Mouse (Mus musculus): ENCODE measurements around the gene Cdca4. TPM values are rescaled to one million over a fixed set of nuclear protein-coding genes. Genes with fewer than 3 reads are reported as not detected.
A peak's percentile ranks its signal among the peaks of the same experiment; 100 is the strongest.

Cdca4 gene
- total RNA-seq (2021) = 10 to 100 TPM; 17.1 to 20.6 TPM
- long read RNA-seq, experiment 1, transcript Cdca4-201 (2 exons, 2,425 nt) = minor isoform, 5 of 25 reads
- long read RNA-seq, experiment 1, transcript Cdca4-202 (2 exons, 1,994 nt) = major isoform, 18 of 25 reads
- long read RNA-seq, experiment 1, partial matches to known transcripts = 0 of 25 reads
- long read RNA-seq, experiment 1, other reads (novel, unspliced or antisense) = 2 of 25 reads
- long read RNA-seq, experiment 2, transcript Cdca4-202 (2 exons, 1,994 nt) = major isoform, 18 of 26 reads
- long read RNA-seq, experiment 2, transcript Cdca4-201 (2 exons, 2,425 nt) = minor isoform, 6 of 26 reads
- long read RNA-seq, experiment 2, partial matches to known transcripts = 2 of 26 reads
- long read RNA-seq, experiment 2, other reads (novel, unspliced or antisense) = 0 of 26 reads

GRCm38 (mm10) chr12:112829244-112829864 lies at the start of gene Cdca4:
Gene Cdca4 (minus strand): TSS chr12:112829423.
- peak; percentile 99 for DNase-seq (ENCODE audit: low spot score in 2 of 2)

DNA sequence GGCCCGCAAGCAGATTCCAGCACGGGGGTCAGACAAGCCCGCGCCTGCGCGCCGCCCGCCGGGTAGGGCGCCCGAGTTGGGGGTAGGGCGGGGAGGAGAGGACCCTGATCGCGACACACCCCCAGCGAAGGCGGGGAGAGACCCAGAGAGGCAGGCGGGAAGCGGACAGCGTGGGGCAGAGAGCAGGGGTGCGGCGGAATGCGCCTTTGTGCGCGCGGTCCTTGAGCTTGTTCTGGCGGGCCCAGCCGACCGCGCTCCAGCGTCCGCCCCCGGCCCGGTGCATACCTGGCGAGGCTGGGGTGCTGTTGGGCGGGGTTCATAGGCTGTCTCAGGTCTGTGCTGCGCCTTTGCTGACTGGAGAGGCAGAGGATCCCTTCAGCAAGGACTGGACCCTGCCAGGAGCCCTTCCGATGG lies 48.4 kb upstream of the Cdca4 start:
- no peak for DNase-seq (ENCODE audit: low spot score in 2 of 2)

DNA sequence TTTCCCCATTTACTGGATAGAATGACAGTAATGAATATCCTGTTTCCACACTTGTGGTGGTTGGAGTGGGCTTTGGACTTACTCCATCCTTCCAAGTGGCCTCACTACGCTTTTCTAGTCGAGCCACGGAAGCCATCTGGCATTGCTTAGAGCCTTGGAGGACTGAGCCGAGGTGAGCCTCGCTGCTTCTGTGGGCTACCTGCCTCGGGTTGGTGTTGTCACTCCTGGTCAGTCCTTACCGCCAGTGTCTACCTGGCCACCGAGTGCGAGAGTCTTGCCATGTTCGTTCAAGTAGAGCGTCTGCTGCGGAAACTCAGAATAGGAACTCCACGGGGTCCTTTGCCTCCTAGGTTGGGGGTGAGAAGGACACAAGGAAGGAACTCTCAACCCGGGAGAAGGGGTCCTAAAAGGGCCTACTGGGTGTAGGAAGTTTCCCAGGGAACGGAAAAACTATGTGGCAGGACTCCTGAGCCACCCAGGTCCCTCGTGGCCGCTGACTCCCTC lies 47.9 kb upstream of the Cdca4 start:
- DNase-seq (ENCODE audit: low spot score in 2 of 2) = no peak

- peak in 1 of 2 experiments; percentile 46 for DNase-seq (ENCODE audit: low spot score in 2 of 2)
Observed at GRCm38 (mm10) chr12:112876332-112877072, 47.3 kb upstream of the Cdca4 start.

GRCm38 (mm10) chr12:112875225-112876013 lies 46.2 kb upstream of the Cdca4 start:
- DNase-seq (ENCODE audit: low spot score in 2 of 2) = peak; percentile 87 to 96

- no peak for DNase-seq (ENCODE audit: low spot score in 2 of 2)
Observed at GRCm38 (mm10) chr12:112874199-112874598, 45.0 kb upstream of the Cdca4 start.

GRCm38 (mm10) chr12:112873452-112874190 lies 44.4 kb upstream of the Cdca4 start:
- DNase-seq (ENCODE audit: low spot score in 2 of 2) = peak; percentile 54 to 78

GRCm38 (mm10) chr12:112872991-112873390 lies 43.8 kb upstream of the Cdca4 start:
- no peak for DNase-seq (ENCODE audit: low spot score in 2 of 2)

DNA sequence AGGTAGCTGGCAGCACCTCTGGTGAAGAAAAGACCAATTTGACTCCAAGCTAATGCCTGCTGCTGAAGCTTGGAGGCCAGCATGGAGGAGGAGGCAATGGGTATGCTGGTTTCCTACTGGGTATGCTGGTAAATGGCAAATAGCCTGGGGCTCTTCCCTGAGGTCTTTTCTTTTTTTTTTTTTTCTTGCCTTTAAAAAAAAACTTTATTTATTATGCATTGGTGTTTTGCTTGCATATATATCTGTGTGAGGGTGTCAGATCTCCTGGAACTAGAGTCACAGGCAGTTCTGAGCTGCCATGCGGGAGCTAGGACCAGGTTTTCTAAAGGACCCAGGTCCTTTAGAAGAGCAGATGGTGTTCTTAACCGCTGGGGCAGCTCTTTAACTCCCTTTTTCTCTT lies 42.0 kb upstream of the Cdca4 start:
- DNase-seq (ENCODE audit: low spot score in 2 of 2) = no peak

DNA sequence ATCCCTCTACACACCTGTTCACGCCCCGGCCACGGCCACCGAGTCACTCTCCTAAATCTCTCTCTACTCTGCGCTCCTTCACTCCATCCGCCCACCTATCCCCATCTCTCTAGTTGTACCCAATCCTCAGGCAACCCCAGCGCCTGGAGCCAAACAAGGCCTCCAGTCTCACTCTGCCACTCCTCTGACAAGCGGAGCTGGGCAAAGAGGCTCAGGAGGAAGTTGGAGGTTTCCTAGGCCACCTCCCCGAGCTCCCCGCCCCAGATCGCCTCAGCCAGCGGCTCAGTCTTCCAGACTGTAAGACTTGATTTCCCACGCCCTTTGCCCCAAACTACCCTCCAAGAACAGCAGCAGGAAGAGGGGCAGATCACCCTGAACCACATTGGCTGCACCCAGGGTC lies 41.6 kb upstream of the Cdca4 start:
- DNase-seq (ENCODE audit: low spot score in 2 of 2) = no peak

- DNase-seq (ENCODE audit: low spot score in 2 of 2) = no peak
Observed at GRCm38 (mm10) chr12:112869783-112870204, 40.6 kb upstream of the Cdca4 start.

- DNase-seq (ENCODE audit: low spot score in 2 of 2) = no peak
Observed at GRCm38 (mm10) chr12:112868178-112869087, 39.2 kb upstream of the Cdca4 start, which contains the start of gene Gpr132. Gene Gpr132 (minus strand): TSS chr12:112868228.

- no peak for DNase-seq (ENCODE audit: low spot score in 2 of 2)
Observed at GRCm38 (mm10) chr12:112867106-112867674, 38.0 kb upstream of the Cdca4 start.

DNA sequence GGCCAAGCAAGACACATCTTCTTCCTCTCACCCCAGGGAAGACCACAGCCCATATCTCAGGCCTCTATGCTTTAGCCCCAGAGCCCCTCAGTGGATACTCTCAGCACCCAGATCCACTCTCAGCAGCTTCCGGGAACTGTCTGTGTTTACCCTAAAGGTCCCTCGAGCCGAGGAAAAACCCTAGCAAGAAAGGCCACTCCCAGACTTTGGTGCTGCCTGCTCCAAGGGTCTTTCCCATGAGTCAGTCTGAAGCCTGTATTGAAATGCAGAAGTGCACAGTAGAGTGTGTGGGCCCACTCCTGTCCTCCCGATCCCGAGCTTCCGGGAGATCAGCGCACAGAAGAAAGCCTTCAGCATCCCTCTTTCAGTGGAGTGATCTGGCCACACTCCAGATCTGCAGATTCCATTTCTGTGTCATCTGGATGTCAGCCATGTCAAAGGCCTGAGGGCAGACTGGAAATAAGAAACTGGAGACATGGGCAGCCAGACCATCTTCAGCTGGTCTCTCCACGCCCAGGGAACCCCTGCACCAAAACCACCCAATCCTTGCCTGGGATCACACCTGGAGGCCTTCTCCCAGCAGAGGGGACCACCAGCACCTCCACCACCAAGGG lies 37.4 kb upstream of the Cdca4 start:
- no peak for DNase-seq (ENCODE audit: low spot score in 2 of 2)

GRCm38 (mm10) chr12:112864804-112865203 lies 35.6 kb upstream of the Cdca4 start:
- no peak for DNase-seq (ENCODE audit: low spot score in 2 of 2)

DNA sequence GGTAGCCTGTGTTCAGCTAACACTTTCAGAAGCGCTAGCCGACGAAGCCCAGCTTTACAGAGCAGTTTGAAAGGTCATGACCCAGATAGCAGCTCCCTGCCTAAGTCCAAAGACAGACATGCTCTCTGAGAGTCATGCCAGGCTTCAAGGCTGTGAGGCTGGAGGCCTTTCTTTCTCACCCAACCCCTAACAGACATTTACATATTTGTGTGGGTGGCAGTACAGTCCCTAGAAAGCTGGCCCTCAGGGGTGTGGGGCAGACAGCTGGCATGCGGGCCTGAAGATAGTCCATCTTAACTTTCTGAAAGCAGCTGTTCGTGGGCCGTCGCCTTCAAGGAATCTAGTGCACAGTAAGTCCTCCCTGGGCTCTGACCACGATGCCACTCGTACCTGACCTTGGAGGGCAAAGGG lies 32.7 kb upstream of the Cdca4 start:
- no peak for DNase-seq (ENCODE audit: low spot score in 2 of 2)

- DNase-seq (ENCODE audit: low spot score in 2 of 2) = no peak
Observed at GRCm38 (mm10) chr12:112860765-112861164, 31.5 kb upstream of the Cdca4 start.

DNA sequence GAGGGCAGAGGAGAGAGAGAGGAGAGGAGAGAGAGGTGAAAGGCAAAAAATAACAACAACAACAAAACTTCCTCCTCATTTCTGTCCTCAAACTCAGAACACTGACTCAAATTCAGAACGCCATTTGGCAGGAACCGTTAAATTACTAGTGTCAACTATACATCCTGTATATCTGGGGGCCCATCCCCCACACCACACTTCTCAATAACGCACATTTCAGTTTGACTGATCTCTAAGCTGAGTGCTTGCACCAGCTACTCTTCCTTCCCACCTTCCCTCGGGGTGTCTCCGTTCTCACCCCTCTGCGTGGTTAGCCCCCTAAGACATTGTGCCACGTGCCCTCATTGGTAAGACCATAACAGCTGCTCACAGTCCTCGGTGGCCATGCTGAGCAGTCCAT lies 30.7 kb upstream of the Cdca4 start:
- DNase-seq (ENCODE audit: low spot score in 2 of 2) = no peak
